Mouse (Mus musculus) midbrain, postnatal 0 days (tissue): ENCODE results near the gene Synpo2. TPM values are rescaled to one million over a fixed set of nuclear protein-coding genes. Genes with fewer than 3 reads are reported as not detected.

Experiments
- ATAC-seq: fragments of 200-750 bp; cut with Nextera tagmentation; 2 replicates; pipeline ENCODE4 v1.8.0; 2017; ENCODE audit warnings: moderate number of reproducible peaks, mild to moderate bottlenecking, moderate TSS enrichment, moderate library complexity; ENCODE audit not compliant: low FRiP score
- DNase-seq: peaks from one replicate; pipeline ENCODE4 v3.0.0-alpha.2; 2015; ENCODE audit warnings: low spot score
- H3K27ac ChIP-seq: fragments of 300-500 bp; sonication (generic); 2 replicates; pipeline ENCODE4 v1.5.1; 2014; ENCODE audit warnings: low read depth, mild to moderate bottlenecking, low read length, mixed read lengths
- H3K27me3 ChIP-seq: fragments of 300-500 bp; sonication (generic); 2 replicates; pipeline ENCODE4 v1.6.1; 2014; ENCODE audit warnings: low read length, control low read depth, mixed read lengths; ENCODE audit not compliant: insufficient read depth
- H3K36me3 ChIP-seq: fragments of 300-500 bp; sonication (generic); 2 replicates; pipeline ENCODE4 v1.6.1; 2014; ENCODE audit warnings: low read length, control low read depth, mixed read lengths; ENCODE audit not compliant: insufficient read depth
- H3K4me1 ChIP-seq: fragments of 300-500 bp; sonication (generic); 2 replicates; pipeline ENCODE4 v1.6.1; 2014; ENCODE audit warnings: mild to moderate bottlenecking, control low read depth, antibody characterized with exemption, low read length, mixed read lengths; ENCODE audit not compliant: insufficient read depth
- H3K4me2 ChIP-seq: fragments of 300-500 bp; sonication (generic); 2 replicates; pipeline ENCODE4 v1.6.1; 2014; ENCODE audit warnings: low read depth, mild to moderate bottlenecking, low read length, mixed read lengths; ENCODE audit not compliant: poor library complexity, severe bottlenecking
- H3K4me3 ChIP-seq: fragments of 300-500 bp; sonication (generic); 2 replicates; pipeline ENCODE4 v1.5.1; 2014; ENCODE audit warnings: low read depth, mild to moderate bottlenecking, low read length, moderate library complexity
- H3K9ac ChIP-seq: fragments of 300-500 bp; sonication (generic); replicated peaks from 2 replicates; pipeline ENCODE4 v1.6.1; 2014; ENCODE audit warnings: mild to moderate bottlenecking, low read length, moderate library complexity, mixed read lengths; ENCODE audit not compliant: poor library complexity, severe bottlenecking
- H3K9me3 ChIP-seq: fragments of 300-500 bp; sonication (generic); 2 replicates; pipeline ENCODE4 v1.6.1; 2016; ENCODE audit warnings: low read length, control low read depth
- CTCF ChIP-seq: IDR thresholded peaks from 2 replicates; pipeline ENCODE4 v1.5.1; 2016; ENCODE audit warnings: antibody characterized with exemption, mild to moderate bottlenecking
- WGBS: fragments of 180-500 bp; shearing (Covaris S2); extraction: QIAGEN DNeasy Blood & Tissue Kit; methylation state at CpG from one replicate; pipeline ENCODE4 v1.1.7; 2014; 5-methylcytosine and 5-hydroxymethylcytosine counted together
- polyA plus RNA-seq: library from polyadenylated mRNA; unstranded; fragments of >200 nt; fragmentation: Nextera tagmentation; extraction: Ambion mirVana; gene quantifications from 2 replicates; pipeline ENCODE4 v1.2.1, GENCODE M21; 2015
- total RNA-seq: library from RNA; depleted of rRNA; stranded (reverse); fragments of >200 nt; gene quantifications from 2 replicates; pipeline ENCODE4 v1.2.3, GENCODE M21; 2014

Synpo2 gene
- total and polyA plus RNA-seq, 2 experiments from 2014 or later: 1.8 to 2.9 TPM

- no peak overlapping the region for H3K4me3 ChIP-seq
- ATAC-seq (no peak), DNase-seq (no peak)
- H3K27me3 ChIP-seq: no peaks in the 10 kb centered on the region
- H3K9me3 ChIP-seq: no peaks in the 10 kb centered on the region
- no peak overlapping the region for H3K27ac ChIP-seq
- 72% methylated on average over 14 of the region's 14 CpGs for WGBS
- H3K36me3 ChIP-seq: no peaks in the 10 kb centered on the region
- H3K4me1 ChIP-seq: no peaks in the 10 kb centered on the region
- no peak overlapping the region for H3K9ac ChIP-seq
- TF ChIP-seq CTCF: no peak
- H3K4me2 ChIP-seq: no peak overlapping the region
These were observed 128.0 kb downstream of the Synpo2 start for GRCm38 (mm10) chr3:123107830-123108549.

- no peak overlapping the region for H3K4me2 ChIP-seq
- no peaks in the 10 kb centered on the region for H3K9me3 ChIP-seq
- TF ChIP-seq CTCF: no peak
- 82% methylated on average over 6 of the region's 6 CpGs for WGBS
- no peaks in the 10 kb centered on the region for H3K36me3 ChIP-seq
- H3K9ac ChIP-seq: no peak overlapping the region
- no peaks in the 10 kb centered on the region for H3K4me1 ChIP-seq
- H3K27ac ChIP-seq: no peak overlapping the region
- H3K27me3 ChIP-seq: no peaks in the 10 kb centered on the region
- DNase-seq: no peak
- ATAC-seq: no peak
- H3K4me3 ChIP-seq: no peak overlapping the region
These were observed 131.6 kb downstream of the Synpo2 start for GRCm38 (mm10) chr3:123104325-123104724.

- no peak overlapping the region for H3K9ac ChIP-seq
- DNase-seq (peak; percentile 88), ATAC-seq (peak; percentile 71)
- H3K36me3 ChIP-seq: no peaks in the 10 kb centered on the region
- H3K4me1 ChIP-seq: no peaks in the 10 kb centered on the region
- H3K4me2 ChIP-seq: no peak overlapping the region
- H3K4me3 ChIP-seq: no peak overlapping the region
- 26% methylated on average over 12 of the region's 13 CpGs for WGBS
- no peaks in the 10 kb centered on the region for H3K9me3 ChIP-seq
- no peak overlapping the region for H3K27ac ChIP-seq
- H3K27me3 ChIP-seq: no peaks in the 10 kb centered on the region
- peak; percentile 97 for TF ChIP-seq CTCF
These were observed 132.6 kb downstream of the Synpo2 start for GRCm38 (mm10) chr3:123103151-123103860.

GRCm38 (mm10) chr3:123101761-123102160 is 134.2 kb downstream of the Synpo2 start:
- no peak for DNase-seq
- ATAC-seq: no peak
- H3K4me1 ChIP-seq: no peaks in the 10 kb centered on the region
- H3K27me3 ChIP-seq: no peaks in the 10 kb centered on the region
- H3K9ac ChIP-seq: no peak overlapping the region
- 95% methylated on average over 2 of the region's 2 CpGs for WGBS
- H3K9me3 ChIP-seq: no peaks in the 10 kb centered on the region
- no peak overlapping the region for H3K4me3 ChIP-seq
- no peak overlapping the region for H3K27ac ChIP-seq
- no peak for TF ChIP-seq CTCF
- no peaks in the 10 kb centered on the region for H3K36me3 ChIP-seq
- H3K4me2 ChIP-seq: no peak overlapping the region

- Histone ChIP-seq H3K9ac (no peak overlapping the region), H3K9me3 (no peaks in the 10 kb centered on the region), H3K4me3 (no peak overlapping the region), H3K4me1 (no peaks in the 10 kb centered on the region), H3K4me2 (no peak overlapping the region), H3K36me3 (no peaks in the 10 kb centered on the region), H3K27ac (no peak overlapping the region), H3K27me3 (no peaks in the 10 kb centered on the region)
- TF ChIP-seq CTCF: no peak
- ATAC-seq (no peak), DNase-seq (no peak)
- 93% methylated on average over 2 of the region's 2 CpGs for whole genome bisulfite sequencing
These were observed 140.8 kb downstream of the Synpo2 start for GRCm38 (mm10) chr3:123095111-123095510.
